Mouse (Mus musculus): Measurements from ENCODE around the gene Gm9972. TPM values are rescaled to one million over a fixed set of nuclear protein-coding genes. Genes with fewer than 3 reads are reported as not detected.

The Gm9972 gene
- polyA plus RNA-seq, 1 experiment = not detected

GRCm38 (mm10) chr11:43045871-43046548, 10.5 kb downstream of the Gm9972 start:
- Histone ChIP-seq H3K27me3 (ENCODE audit: control insufficient read depth, insufficient read depth, low read length) (no peaks in the 10 kb centered on the region), H3K27ac (ENCODE audit: insufficient read depth, low read depth, low read length) (no peak overlapping the region), H3K36me3 (ENCODE audit: control insufficient read depth, insufficient read depth, low read length) (no peaks in the 10 kb centered on the region), H3K4me3 (ENCODE audit: low read depth, low read length) (no peak overlapping the region), H3K4me1 (ENCODE audit: control insufficient read depth, insufficient read depth, insufficient read length, low read length) (no peaks in the 10 kb centered on the region)
- TF ChIP-seq POLR2A (IDR thresholded peaks at IDR 0.05; ENCODE audit: low read depth, low read length) (no peak), CTCF (IDR thresholded peaks at IDR 0.05; ENCODE audit: extremely low read depth, insufficient read length, insufficient replicate concordance, low read depth, low read length) (no peak)
- WGBS = 83% methylated on average over 3 of the region's 3 CpGs

GRCm38 (mm10) chr11:43049363-43049762, 13.8 kb downstream of the Gm9972 start:
- Histone ChIP-seq H3K27me3 (ENCODE audit: control insufficient read depth, insufficient read depth, low read length) (no peaks in the 10 kb centered on the region), H3K4me3 (ENCODE audit: low read depth, low read length) (no peak overlapping the region), H3K36me3 (ENCODE audit: control insufficient read depth, insufficient read depth, low read length) (no peaks in the 10 kb centered on the region), H3K4me1 (ENCODE audit: control insufficient read depth, insufficient read depth, insufficient read length, low read length) (no peaks in the 10 kb centered on the region), H3K27ac (ENCODE audit: insufficient read depth, low read depth, low read length) (no peak overlapping the region)
- TF ChIP-seq CTCF (IDR thresholded peaks at IDR 0.05; ENCODE audit: extremely low read depth, insufficient read length, insufficient replicate concordance, low read depth, low read length) (no peak), POLR2A (IDR thresholded peaks at IDR 0.05; ENCODE audit: low read depth, low read length) (no peak)
- WGBS = 74% methylated on average over 1 of the region's 1 CpGs

DNA sequence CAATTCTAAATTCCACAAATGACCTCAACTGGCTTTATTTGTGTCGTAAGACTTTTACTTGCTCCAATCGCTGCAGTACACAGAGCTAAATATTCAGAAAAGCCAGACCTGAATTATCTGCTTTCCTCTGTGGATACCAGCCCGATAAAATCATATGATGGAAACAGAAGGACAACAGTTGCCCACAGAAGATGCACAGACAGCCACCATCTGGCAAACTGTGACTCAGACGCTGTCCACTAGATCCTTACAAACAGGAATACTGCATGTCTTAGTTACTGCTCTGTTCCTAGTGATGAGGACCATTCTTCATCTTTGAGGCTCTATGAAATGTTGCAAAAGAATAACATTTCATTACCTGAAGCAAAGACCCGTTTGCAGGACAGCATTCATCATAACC, 19.4 kb downstream of the Gm9972 start:
- TF ChIP-seq CTCF (IDR thresholded peaks at IDR 0.05; ENCODE audit: extremely low read depth, insufficient read length, insufficient replicate concordance, low read depth, low read length) = no peak
- no peak for TF ChIP-seq POLR2A (IDR thresholded peaks at IDR 0.05; ENCODE audit: low read depth, low read length)
- 80% methylated on average over 5 of the region's 5 CpGs for WGBS
- no peaks in the 10 kb centered on the region for H3K36me3 ChIP-seq (ENCODE audit: control insufficient read depth, insufficient read depth, low read length)
- no peaks in the 10 kb centered on the region for H3K27me3 ChIP-seq (ENCODE audit: control insufficient read depth, insufficient read depth, low read length)
- H3K4me1 ChIP-seq (ENCODE audit: control insufficient read depth, insufficient read depth, insufficient read length, low read length) = no peaks in the 10 kb centered on the region
- H3K4me3 ChIP-seq (ENCODE audit: low read depth, low read length) = no peak overlapping the region
- H3K27ac ChIP-seq (ENCODE audit: insufficient read depth, low read depth, low read length) = no peak overlapping the region

GRCm38 (mm10) chr11:43059437-43059970, 24.0 kb downstream of the Gm9972 start:
- Histone ChIP-seq H3K4me3 (ENCODE audit: low read depth, low read length) (no peak overlapping the region), H3K36me3 (ENCODE audit: control insufficient read depth, insufficient read depth, low read length) (no peaks in the 10 kb centered on the region), H3K27me3 (ENCODE audit: control insufficient read depth, insufficient read depth, low read length) (no peaks in the 10 kb centered on the region), H3K27ac (ENCODE audit: insufficient read depth, low read depth, low read length) (no peak overlapping the region), H3K4me1 (ENCODE audit: control insufficient read depth, insufficient read depth, insufficient read length, low read length) (no peaks in the 10 kb centered on the region)
- TF ChIP-seq CTCF (IDR thresholded peaks at IDR 0.05; ENCODE audit: extremely low read depth, insufficient read length, insufficient replicate concordance, low read depth, low read length) = no peak
- TF ChIP-seq POLR2A (IDR thresholded peaks at IDR 0.05; ENCODE audit: low read depth, low read length) = no peak
- 66% methylated on average over 5 of the region's 5 CpGs for WGBS

DNA sequence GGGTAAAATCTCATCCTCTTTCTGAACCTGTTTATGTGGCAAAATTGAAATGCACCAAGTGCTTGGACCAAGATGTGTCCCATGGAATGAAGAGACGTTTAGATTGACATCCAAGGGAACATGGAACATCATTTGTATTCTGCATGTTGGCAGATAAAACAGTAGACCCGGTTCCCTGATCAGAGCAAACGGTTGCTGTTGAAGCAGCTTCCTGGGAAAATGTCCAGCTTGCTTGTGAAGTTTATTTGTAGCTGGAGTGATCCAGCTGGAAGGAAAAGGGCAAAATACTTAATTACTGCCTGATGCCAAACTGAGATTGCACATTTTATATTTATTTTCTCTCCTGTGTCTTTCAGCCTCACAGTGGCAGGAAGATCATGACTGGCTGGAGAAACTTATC, 26.7 kb downstream of the Gm9972 start:
- Histone ChIP-seq H3K27ac (ENCODE audit: insufficient read depth, low read depth, low read length) (no peak overlapping the region), H3K27me3 (ENCODE audit: control insufficient read depth, insufficient read depth, low read length) (no peaks in the 10 kb centered on the region), H3K36me3 (ENCODE audit: control insufficient read depth, insufficient read depth, low read length) (no peaks in the 10 kb centered on the region), H3K4me3 (ENCODE audit: low read depth, low read length) (no peak overlapping the region), H3K4me1 (ENCODE audit: control insufficient read depth, insufficient read depth, insufficient read length, low read length) (no peaks in the 10 kb centered on the region)
- WGBS = 51% methylated on average over 3 of the region's 3 CpGs
- TF ChIP-seq CTCF (IDR thresholded peaks at IDR 0.05; ENCODE audit: extremely low read depth, insufficient read length, insufficient replicate concordance, low read depth, low read length) = no peak

DNA sequence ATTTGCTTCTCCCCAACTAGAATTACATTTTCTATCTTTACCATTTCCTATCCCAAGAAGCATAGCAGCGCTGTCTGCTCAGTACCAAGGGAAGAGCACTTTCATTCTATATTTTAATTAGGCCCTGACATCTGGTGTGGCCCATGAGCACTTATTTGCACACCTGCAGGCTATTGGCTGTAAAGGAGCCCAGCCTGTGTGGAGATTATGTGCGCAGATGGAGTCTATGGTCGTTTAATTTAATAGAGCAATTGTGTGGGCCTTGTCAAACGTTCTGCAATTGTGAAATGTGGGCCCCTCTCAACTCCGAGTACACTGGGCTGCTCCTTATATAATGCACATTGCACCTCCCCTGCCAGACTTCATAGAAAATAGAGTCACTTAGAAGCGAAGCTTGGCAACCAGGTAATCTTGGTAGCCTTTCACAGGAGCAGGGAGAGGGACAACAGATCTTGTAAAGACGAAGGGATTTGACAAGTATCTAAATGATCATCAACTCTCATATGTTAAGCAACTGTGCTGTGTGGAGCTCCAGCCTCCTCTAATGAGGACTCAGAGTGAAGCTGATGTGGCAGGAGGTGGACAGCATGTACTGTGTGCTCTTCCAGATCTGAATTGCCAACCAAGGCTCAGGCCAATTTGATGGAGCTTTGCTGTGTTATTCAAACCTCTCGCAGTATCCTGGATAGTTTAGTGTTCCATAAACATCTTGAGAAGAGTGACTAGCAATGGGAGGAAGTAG, 50.9 kb downstream of the Gm9972 start:
- Histone ChIP-seq H3K4me3 (ENCODE audit: low read depth, low read length) (no peak overlapping the region), H3K27ac (ENCODE audit: insufficient read depth, low read depth, low read length) (no peak overlapping the region), H3K36me3 (ENCODE audit: control insufficient read depth, insufficient read depth, low read length) (no peaks in the 10 kb centered on the region), H3K4me1 (ENCODE audit: control insufficient read depth, insufficient read depth, insufficient read length, low read length) (no peaks in the 10 kb centered on the region), H3K27me3 (ENCODE audit: control insufficient read depth, insufficient read depth, low read length) (no peaks in the 10 kb centered on the region)
- TF ChIP-seq POLR2A (IDR thresholded peaks at IDR 0.05; ENCODE audit: low read depth, low read length) (no peak), CTCF (IDR thresholded peaks at IDR 0.05; ENCODE audit: extremely low read depth, insufficient read length, insufficient replicate concordance, low read depth, low read length) (no peak)
- WGBS = 44% methylated on average over 8 of the region's 8 CpGs

Other genes with a start within 250 kb of the Gm9972 start
- 12.0 and 15.2 TPM in 2 replicates for gene Atp10b, start 114.1 kb downstream of the Gm9972 start, polyA plus RNA-seq (2012; rRNA removed)

Data from small intestine, adult 2 months (tissue).